Mouse (Mus musculus) C2C12 (cell line): ENCODE results near the gene Kdm2b.

Experiments used
- CEBPB ChIP-seq: IDR thresholded peaks from one replicate; pipeline ENCODE4 v1.6.1; 2011; ENCODE audit warnings: low read depth, mild to moderate bottlenecking, control low read depth, moderate library complexity
- CTCF ChIP-seq: IDR thresholded peaks from one replicate; pipeline ENCODE4 v1.5.1; 2011; ENCODE audit not compliant: control insufficient read depth, insufficient read depth, insufficient read length
- FOSL1 ChIP-seq: IDR thresholded peaks from one replicate; pipeline ENCODE4 v1.8.0; 2011; ENCODE audit warnings: mild to moderate bottlenecking, low read length; ENCODE audit not compliant: poor library complexity, insufficient read depth, severe bottlenecking
- MAX ChIP-seq: IDR thresholded peaks from one replicate; pipeline ENCODE4 v1.6.1; 2011; ENCODE audit warnings: mild to moderate bottlenecking, control low read depth
- MYOD1 ChIP-seq: IDR thresholded peaks from one replicate; pipeline ENCODE4 v1.6.1; 2011; ENCODE audit warnings: low read depth; ENCODE audit not compliant: control insufficient read depth, insufficient read length
- MYOG ChIP-seq: IDR thresholded peaks from one replicate; pipeline ENCODE4 v1.6.1; 2011; ENCODE audit not compliant: control insufficient read depth, insufficient read length; ENCODE audit errors: extremely low read depth
- USF1 ChIP-seq: IDR thresholded peaks from one replicate; pipeline ENCODE4 v1.6.1; 2011; ENCODE audit warnings: low read depth, mild to moderate bottlenecking, control low read depth, moderate library complexity

DNA sequence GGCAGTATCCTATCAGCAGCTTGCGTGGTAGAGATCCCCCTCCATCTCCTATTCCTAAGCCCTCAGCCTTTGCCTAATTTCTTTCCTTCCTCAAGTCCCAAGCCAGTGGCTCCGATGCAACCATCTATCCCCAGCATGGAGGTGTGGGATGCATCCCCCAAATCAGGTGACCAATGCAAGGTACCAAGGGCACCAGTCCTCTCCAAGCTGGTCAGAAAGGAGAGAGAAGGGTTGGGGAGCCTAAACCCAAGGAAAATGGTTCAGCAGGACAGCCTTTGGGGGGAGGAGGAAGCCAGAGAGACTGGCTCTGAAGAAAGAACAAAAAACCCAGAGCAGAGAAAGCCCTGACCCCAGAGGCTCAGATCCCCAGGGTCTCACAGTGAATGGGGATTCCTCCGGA lies 4.3 kb downstream of the Kdm2b start:
- no peak for TF ChIP-seq CEBPB
- no peak for TF ChIP-seq CTCF
- TF ChIP-seq USF1 = no peak
- TF ChIP-seq FOSL1 = no peak
- no peak for TF ChIP-seq MAX
- TF ChIP-seq MYOG = no peak
- no peak for TF ChIP-seq MYOD1
